Mouse (Mus musculus) forebrain, embryonic 13.5 days (tissue): ENCODE data around the gene Reep3. TPM values are rescaled to one million over a fixed set of nuclear protein-coding genes. Genes with fewer than 3 reads are reported as not detected.

Source experiments
- ATAC-seq: fragments of 200-750 bp; cut with Nextera tagmentation; 2 replicates; pipeline ENCODE4 v1.8.0; 2017
- H3K27ac ChIP-seq: fragments of 300-500 bp; sonication (generic); 2 replicates; pipeline ENCODE4 v1.5.1; 2015; ENCODE audit warnings: inconsistent platforms, mild to moderate bottlenecking, moderate library complexity
- H3K27me3 ChIP-seq: fragments of 300-500 bp; sonication (generic); 2 replicates; pipeline ENCODE4 v1.6.1; 2015; ENCODE audit warnings: mild to moderate bottlenecking, inconsistent platforms
- H3K36me3 ChIP-seq: fragments of 300-500 bp; sonication (generic); 2 replicates; pipeline ENCODE4 v1.6.1; 2015; ENCODE audit warnings: mild to moderate bottlenecking, inconsistent platforms; ENCODE audit not compliant: poor library complexity, severe bottlenecking
- H3K4me1 ChIP-seq: fragments of 300-500 bp; sonication (generic); 2 replicates; pipeline ENCODE4 v1.6.1; 2015; ENCODE audit warnings: inconsistent platforms
- H3K4me2 ChIP-seq: fragments of 300-500 bp; sonication (generic); 2 replicates; pipeline ENCODE4 v1.6.1; 2015; ENCODE audit warnings: inconsistent platforms, mild to moderate bottlenecking, moderate library complexity
- H3K4me3 ChIP-seq: fragments of 300-500 bp; sonication (generic); 2 replicates; pipeline ENCODE4 v1.5.1; 2015; ENCODE audit warnings: mild to moderate bottlenecking, inconsistent platforms
- H3K9ac ChIP-seq: fragments of 300-500 bp; sonication (generic); 2 replicates; pipeline ENCODE4 v1.6.1; 2015; ENCODE audit warnings: mild to moderate bottlenecking, inconsistent platforms
- H3K9me3 ChIP-seq: fragments of 300-500 bp; sonication (generic); replicated peaks from 2 replicates; pipeline ENCODE4 v1.6.1; 2016; ENCODE audit warnings: inconsistent platforms
- WGBS: fragments of 180-500 bp; shearing (Covaris S2); methylation state at CpG from one replicate; pipeline ENCODE4 v1.1.7; 2015; 5-methylcytosine and 5-hydroxymethylcytosine counted together
- polyA plus RNA-seq: library from polyadenylated mRNA; unstranded; fragments of >200 nt; fragmentation: Nextera tagmentation; extraction: Ambion mirVana; gene quantifications from 2 replicates; pipeline ENCODE4 v1.2.1, GENCODE M21; 2015

Gene Reep3
- polyA plus RNA-seq, 1 experiment from 2014 or later: 42.2 TPM

GRCm38 (mm10) chr10:67108096-67108495 is 11.4 kb upstream of the Reep3 start:
- Histone ChIP-seq H3K4me1 (peaks cover 68% of the 10 kb centered on the region), H3K9me3 (no peaks in the 10 kb centered on the region), H3K9ac (no peak overlapping the region), H3K36me3 (peaks cover 4% of the 10 kb centered on the region; the same call in 1 of the 2 replicates), H3K27me3 (no peaks in the 10 kb centered on the region), H3K4me2 (no peak overlapping the region), H3K27ac (0 out of 2 replicates have a peak overlapping the region, but pooled peaks have one; percentile 28), H3K4me3 (no peak overlapping the region)
- ATAC-seq: no peak
- WGBS: 29% methylated on average over 9 of the region's 9 CpGs

- H3K4me3 ChIP-seq: no peak overlapping the region
- ATAC-seq: no peak
- H3K4me2 ChIP-seq: no peak overlapping the region
- 0 out of 2 replicates have a peak overlapping the region, but pooled peaks have one; percentile 21 for H3K9ac ChIP-seq
- peaks cover 77% of the 10 kb centered on the region for H3K4me1 ChIP-seq
- H3K27ac ChIP-seq: no peak overlapping the region
- 65% methylated on average over 9 of the region's 9 CpGs for WGBS
- peaks cover 4% of the 10 kb centered on the region; the same call in 1 of the 2 replicates for H3K36me3 ChIP-seq
- no peaks in the 10 kb centered on the region for H3K9me3 ChIP-seq
- no peaks in the 10 kb centered on the region for H3K27me3 ChIP-seq
These were observed 10.4 kb upstream of the Reep3 start for GRCm38 (mm10) chr10:67107017-67107761.

- peaks cover 75% of the 10 kb centered on the region for H3K4me1 ChIP-seq
- peak overlapping the region; percentile 26; the same call in 1 of the 2 replicates for H3K9ac ChIP-seq
- no peaks in the 10 kb centered on the region for H3K27me3 ChIP-seq
- H3K9me3 ChIP-seq: no peaks in the 10 kb centered on the region
- ATAC-seq: no peak
- H3K4me3 ChIP-seq: no peak overlapping the region
- 48% methylated on average over 6 of the region's 6 CpGs for WGBS
- H3K36me3 ChIP-seq: peaks cover 4% of the 10 kb centered on the region
- no peak overlapping the region; the same call in 1 of the 2 replicates for H3K27ac ChIP-seq
- H3K4me2 ChIP-seq: no peak overlapping the region
These were observed 9.7 kb upstream of the Reep3 start for GRCm38 (mm10) chr10:67106400-67106799.

- Histone ChIP-seq H3K4me3 (no peak overlapping the region), H3K4me2 (no peak overlapping the region), H3K9me3 (no peaks in the 10 kb centered on the region), H3K36me3 (peaks cover 4% of the 10 kb centered on the region), H3K27ac (no peak overlapping the region), H3K4me1 (peaks cover 75% of the 10 kb centered on the region), H3K9ac (no peak overlapping the region), H3K27me3 (no peaks in the 10 kb centered on the region)
- 64% methylated on average over 19 of the region's 19 CpGs for WGBS
- 0 out of 2 replicates have a peak, but pooled peaks have one; percentile 22 for ATAC-seq
These were observed 8.8 kb upstream of the Reep3 start for GRCm38 (mm10) chr10:67105331-67106217.

GRCm38 (mm10) chr10:67104543-67104942 is 7.8 kb upstream of the Reep3 start:
- ATAC-seq: no peak
- peaks cover 4% of the 10 kb centered on the region for H3K36me3 ChIP-seq
- H3K9me3 ChIP-seq: no peaks in the 10 kb centered on the region
- whole genome bisulfite sequencing: 24% methylated on average over 9 of the region's 9 CpGs
- H3K9ac ChIP-seq: no peak overlapping the region
- no peaks in the 10 kb centered on the region for H3K27me3 ChIP-seq
- H3K4me3 ChIP-seq: no peak overlapping the region
- H3K4me1 ChIP-seq: peaks cover 82% of the 10 kb centered on the region
- H3K27ac ChIP-seq: no peak overlapping the region
- no peak overlapping the region for H3K4me2 ChIP-seq

GRCm38 (mm10) chr10:67100831-67101251 is 4.1 kb upstream of the Reep3 start:
- no peaks in the 10 kb centered on the region; the same call in 1 of the 2 replicates for H3K36me3 ChIP-seq
- no peak overlapping the region for H3K9ac ChIP-seq
- H3K27ac ChIP-seq: no peak overlapping the region
- no peaks in the 10 kb centered on the region for H3K9me3 ChIP-seq
- ATAC-seq: no peak
- H3K27me3 ChIP-seq: no peaks in the 10 kb centered on the region
- peaks cover 76% of the 10 kb centered on the region for H3K4me1 ChIP-seq
- WGBS: 69% methylated on average over 9 of the region's 9 CpGs
- H3K4me3 ChIP-seq: no peak overlapping the region
- no peak overlapping the region for H3K4me2 ChIP-seq

GRCm38 (mm10) chr10:67100011-67100661 is 3.4 kb upstream of the Reep3 start:
- Histone ChIP-seq H3K36me3 (no peaks in the 10 kb centered on the region; the same call in 1 of the 2 replicates), H3K4me2 (peak overlapping the region; percentile 84; the same call in 1 of the 2 replicates), H3K4me3 (no peak overlapping the region), H3K4me1 (peaks cover 75% of the 10 kb centered on the region), H3K9ac (no peak overlapping the region), H3K27me3 (no peaks in the 10 kb centered on the region), H3K27ac (no peak overlapping the region), H3K9me3 (no peaks in the 10 kb centered on the region)
- ATAC-seq: no peak
- 34% methylated on average over 7 of the region's 7 CpGs for WGBS

GRCm38 (mm10) chr10:67099183-67099929 is 2.6 kb upstream of the Reep3 start:
- H3K36me3 ChIP-seq: no peaks in the 10 kb centered on the region; the same call in 1 of the 2 replicates
- H3K9ac ChIP-seq: peak overlapping the region; percentile 99
- H3K4me2 ChIP-seq: peak overlapping the region; percentile 84
- H3K9me3 ChIP-seq: no peaks in the 10 kb centered on the region
- 56% methylated on average over 13 of the region's 13 CpGs for WGBS
- no peak for ATAC-seq
- H3K4me3 ChIP-seq: peak overlapping the region; percentile 90; the same call in 1 of the 2 replicates
- no peaks in the 10 kb centered on the region for H3K27me3 ChIP-seq
- H3K4me1 ChIP-seq: peaks cover 75% of the 10 kb centered on the region
- no peak overlapping the region for H3K27ac ChIP-seq

GRCm38 (mm10) chr10:67098408-67099050 is 1.8 kb upstream of the Reep3 start:
- Histone ChIP-seq H3K27ac (no peak overlapping the region), H3K27me3 (no peaks in the 10 kb centered on the region), H3K4me3 (peak overlapping the region; percentile 90), H3K4me1 (peaks cover 68% of the 10 kb centered on the region), H3K36me3 (no peaks in the 10 kb centered on the region; the same call in 1 of the 2 replicates), H3K9ac (peak overlapping the region; percentile 99), H3K9me3 (no peaks in the 10 kb centered on the region), H3K4me2 (peak overlapping the region; percentile 84)
- no peak for ATAC-seq
- WGBS: 19% methylated on average over 7 of the region's 7 CpGs

- 1% methylated on average over 15 of the region's 15 CpGs for WGBS
- H3K9me3 ChIP-seq: no peaks in the 10 kb centered on the region
- H3K36me3 ChIP-seq: no peaks in the 10 kb centered on the region; the same call in 1 of the 2 replicates
- peaks cover 58% of the 10 kb centered on the region for H3K4me1 ChIP-seq
- no peak for ATAC-seq
- H3K4me3 ChIP-seq: peak overlapping the region; percentile 90
- no peaks in the 10 kb centered on the region for H3K27me3 ChIP-seq
- peak overlapping the region; percentile 84 for H3K4me2 ChIP-seq
- H3K9ac ChIP-seq: peak overlapping the region; percentile 99
- peak overlapping the region; percentile 100 for H3K27ac ChIP-seq
These were observed 849 bp upstream of the Reep3 start for GRCm38 (mm10) chr10:67097437-67098150.
